Mouse (Mus musculus) gastrocnemius, postnatal 10 days (tissue): ENCODE data around the gene Gdpd4. TPM values are rescaled to one million over a fixed set of nuclear protein-coding genes. Genes with fewer than 3 reads are reported as not detected.

ENCODE experiments used
- DNase-seq: peaks from one replicate; pipeline ENCODE4 v3.0.0; 2021; ENCODE audit warnings: mixed read lengths
- long read RNA-seq, 2 experiments: library from polyadenylated mRNA; stranded (forward); transcript quantifications; one replicate each; pipeline ENCODE4 v2.0.0; 2021
- total RNA-seq, 2 experiments: library from RNA; stranded (reverse); gene quantifications; 2 replicates each; pipeline ENCODE4 v1.2.3; 2021

Gdpd4 gene
- under 1 TPM; 0.11 to 0.12 TPM for total RNA-seq
- long read RNA-seq, experiment 1, result 0 reads
- long read RNA-seq, experiment 2, result 0 reads

DNA sequence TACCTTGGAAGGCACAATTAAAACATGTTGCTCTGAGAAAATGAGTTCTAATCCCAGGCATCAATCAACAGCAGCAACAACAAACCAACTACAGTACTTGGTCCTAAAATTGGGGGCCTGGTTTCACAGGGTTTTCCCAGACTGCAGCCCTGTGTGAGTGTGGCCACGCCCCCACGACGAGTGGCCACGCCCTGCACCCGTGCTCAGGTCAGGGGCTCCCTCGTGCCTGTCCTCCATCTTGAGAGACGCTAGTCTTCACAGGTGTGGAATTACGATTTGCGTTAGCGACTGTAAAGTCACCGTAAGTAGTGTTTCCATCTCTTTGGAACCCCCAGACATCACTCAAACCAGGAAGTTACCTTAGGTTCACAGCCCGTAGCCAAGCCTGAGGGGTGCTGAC lies at the start of gene Gdpd4:
Gene Gdpd4 (plus strand): TSS at position 214 of the 400 bp plus-strand sequence.
- no peak for DNase-seq

DNA sequence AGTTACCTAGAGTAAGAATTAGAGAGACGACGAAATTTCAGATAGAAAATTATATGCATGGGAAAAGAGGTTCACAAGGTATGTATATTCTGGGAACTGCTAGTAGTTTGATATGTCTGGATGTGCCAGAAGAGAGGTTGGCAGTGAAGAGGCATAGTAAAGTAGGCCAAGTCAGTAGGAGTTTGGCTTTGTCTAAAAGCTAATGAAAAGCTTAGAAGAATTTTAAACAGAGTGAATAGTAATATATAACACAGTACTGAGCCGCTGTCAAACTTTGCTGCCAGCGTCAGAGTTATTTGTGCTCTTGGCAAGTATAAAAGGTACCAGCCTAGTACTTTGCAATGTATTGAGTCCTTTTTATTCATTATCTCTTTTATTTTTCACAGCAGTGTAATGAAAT lies 47.4 kb upstream of the Gdpd4 start:
- DNase-seq, result no peak

DNA sequence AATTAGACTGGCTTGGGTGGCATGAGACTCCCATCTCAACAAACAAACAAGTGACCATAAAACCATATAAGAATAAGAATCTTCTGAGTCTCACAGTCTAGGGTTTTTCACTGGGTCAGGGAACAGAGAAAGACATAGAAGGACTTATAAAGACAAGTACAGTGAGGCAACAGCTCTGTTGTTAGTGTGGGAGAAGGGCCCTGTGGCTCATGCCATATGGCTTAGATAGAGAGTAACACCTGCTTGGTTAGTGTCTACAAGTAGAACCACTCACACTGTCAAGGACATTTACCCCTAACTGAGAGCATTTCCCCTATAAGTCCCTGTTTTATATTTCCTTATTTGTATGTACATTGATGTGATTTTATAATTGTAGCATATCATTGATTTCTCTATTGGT lies 46.4 kb upstream of the Gdpd4 start:
- DNase-seq, result no peak

DNA sequence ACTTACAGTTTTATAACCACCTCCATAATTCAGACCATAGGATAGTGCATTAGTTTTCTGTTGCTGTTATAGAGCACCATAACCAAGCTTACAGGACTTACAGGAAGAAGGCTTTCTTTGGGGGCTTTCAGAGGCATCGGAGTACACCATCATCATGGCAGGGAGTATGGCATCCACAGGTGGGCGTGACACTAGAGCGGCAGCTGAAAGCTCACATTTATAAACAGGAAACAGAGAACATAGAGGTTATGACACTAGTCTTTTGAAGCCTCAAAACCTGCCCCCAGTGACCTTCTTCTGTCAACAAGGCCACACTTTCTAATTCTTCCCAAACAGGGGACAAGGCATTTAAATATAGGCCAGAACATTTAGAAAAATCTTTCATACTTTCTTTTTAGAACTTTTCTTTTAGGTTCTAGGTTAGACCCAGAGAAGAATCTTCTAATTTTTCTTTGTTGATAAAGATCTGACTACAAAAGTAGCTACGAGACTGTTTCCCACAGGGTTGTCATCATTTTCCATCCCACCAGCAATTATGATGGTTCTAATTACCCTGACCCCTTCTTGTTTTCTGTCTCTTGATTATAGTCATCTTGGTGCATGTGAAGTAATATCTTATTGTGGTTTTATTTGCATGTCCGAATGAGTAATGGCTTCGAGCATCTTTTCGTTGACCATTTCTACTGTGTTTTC lies 41.8 kb upstream of the Gdpd4 start:
- DNase-seq, result no peak

- DNase-seq, result no peak
Measured at GRCm38 (mm10) chr7:97911646-97912045, 8.1 kb upstream of the Gdpd4 start.

- DNase-seq, result no peak
Measured at GRCm38 (mm10) chr7:97914833-97915516, 4.8 kb upstream of the Gdpd4 start.

DNA sequence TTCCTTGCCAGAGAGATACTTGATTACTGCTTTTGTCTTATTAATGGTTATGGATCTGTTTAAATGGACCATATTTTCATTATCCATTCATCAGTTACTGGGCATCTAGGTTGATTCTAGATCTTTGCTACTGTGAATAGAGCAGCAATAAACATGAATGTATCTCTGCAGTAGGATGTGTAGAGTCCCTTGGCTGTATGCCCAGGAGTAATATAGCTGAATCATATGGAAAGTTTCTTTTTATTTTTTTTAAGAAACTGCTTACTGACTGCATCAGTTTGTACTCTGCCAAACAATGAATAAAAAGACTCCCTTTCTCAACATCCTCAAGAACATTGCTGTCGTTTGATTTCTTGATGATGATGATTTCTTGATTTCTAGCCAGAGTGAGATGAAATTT lies 6.1 kb downstream of the Gdpd4 start:
- no peak for DNase-seq

- no peak for DNase-seq
Measured at GRCm38 (mm10) chr7:97926978-97927377, 7.2 kb downstream of the Gdpd4 start.

DNA sequence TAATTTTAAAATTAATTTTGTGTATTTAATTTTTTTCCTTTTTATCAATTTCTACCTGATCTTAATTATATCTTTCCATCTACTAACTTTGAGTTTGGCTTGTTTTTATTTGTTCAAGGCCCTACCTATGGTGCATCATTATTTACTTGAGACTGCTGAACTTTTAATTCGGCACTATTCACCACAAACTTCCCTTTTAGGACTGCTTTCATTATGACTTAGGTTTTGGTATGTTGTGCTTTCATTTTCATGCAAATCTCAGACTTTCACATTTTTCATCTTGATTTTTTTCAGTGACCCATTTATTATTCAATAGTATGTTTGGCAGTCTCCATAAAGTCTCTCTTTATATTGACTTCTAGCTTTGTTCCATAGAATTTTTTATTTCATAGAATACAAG lies 24.7 kb downstream of the Gdpd4 start:
- DNase-seq, result no peak

- DNase-seq, result no peak
Measured at GRCm38 (mm10) chr7:97972486-97972885, 52.7 kb downstream of the Gdpd4 start.

GRCm38 (mm10) chr7:97977463-97977862 lies 57.7 kb downstream of the Gdpd4 start:
- peak; percentile 29 for DNase-seq

GRCm38 (mm10) chr7:97984108-97984834 lies 64.5 kb downstream of the Gdpd4 start:
- DNase-seq, result peak; percentile 22

GRCm38 (mm10) chr7:98002617-98003016 lies 82.9 kb downstream of the Gdpd4 start:
- DNase-seq, result no peak

GRCm38 (mm10) chr7:98048101-98048824 lies 128.5 kb downstream of the Gdpd4 start:
- DNase-seq, result no peak

- DNase-seq, result peak; percentile 76
Measured at GRCm38 (mm10) chr7:98051980-98052379, 132.2 kb downstream of the Gdpd4 start.

DNA sequence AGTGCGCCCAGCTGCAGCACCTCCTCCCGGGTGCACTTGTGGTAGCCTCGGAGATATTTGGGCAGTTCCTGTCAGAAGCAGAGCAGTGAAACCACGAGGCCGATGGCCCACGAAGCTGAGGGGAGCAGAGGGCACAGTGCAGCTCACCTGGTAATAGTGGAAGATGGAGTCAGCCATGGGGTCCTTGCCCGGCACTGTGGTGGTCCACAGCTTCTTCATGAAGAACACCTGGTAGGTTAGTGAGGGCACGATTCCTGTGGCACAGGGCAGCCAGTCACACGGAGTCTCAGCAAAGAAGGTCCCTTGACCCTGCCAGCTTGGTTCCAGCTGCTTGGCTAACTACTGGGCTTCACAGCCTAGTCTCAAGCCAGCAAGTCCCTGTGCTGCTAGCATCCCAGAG lies 134.7 kb downstream of the Gdpd4 start:
- no peak for DNase-seq

- no peak for DNase-seq
Measured at GRCm38 (mm10) chr7:98054942-98055341, 135.2 kb downstream of the Gdpd4 start.

DNA sequence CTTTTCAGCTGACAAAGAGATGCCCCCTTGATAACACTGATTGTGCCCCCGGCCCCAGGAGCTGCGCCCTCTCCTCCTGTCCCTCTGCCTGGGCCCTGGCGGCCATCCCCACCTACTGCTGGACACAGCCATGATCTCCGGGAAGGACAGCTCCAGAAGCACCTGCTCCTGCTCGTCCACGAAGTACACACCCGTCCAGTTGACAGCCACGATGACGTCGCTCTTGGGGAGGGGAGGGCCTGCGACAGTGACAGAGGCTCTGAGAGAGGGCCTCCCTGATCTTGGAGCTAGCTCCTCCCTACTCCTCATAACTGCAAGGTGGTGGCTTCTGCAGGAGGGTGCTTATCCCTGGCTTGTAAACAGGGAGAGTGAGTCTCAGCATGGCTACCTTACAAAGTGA lies 146.5 kb downstream of the Gdpd4 start:
- DNase-seq, result peak; percentile 30

DNA sequence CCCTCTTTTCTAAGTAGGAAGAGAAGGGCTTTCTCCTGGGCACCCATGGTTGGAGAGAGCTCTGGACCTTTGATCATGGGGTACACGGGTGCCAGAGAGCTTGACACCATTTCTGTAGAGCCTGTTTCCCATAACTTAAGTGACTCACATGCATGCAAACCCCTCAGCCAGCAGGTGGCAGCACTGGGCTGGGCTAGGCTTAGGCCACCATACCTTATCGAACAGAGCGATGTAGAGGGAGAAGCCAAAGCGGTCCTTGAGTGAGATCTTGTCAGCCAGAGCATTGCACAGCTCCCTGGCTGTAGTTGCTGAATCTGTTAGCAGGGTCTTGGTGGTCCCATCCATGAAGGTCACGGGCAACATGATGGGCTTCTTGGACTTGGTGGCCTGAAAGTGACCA lies 151.9 kb downstream of the Gdpd4 start:
- DNase-seq, result peak; percentile 92

DNA sequence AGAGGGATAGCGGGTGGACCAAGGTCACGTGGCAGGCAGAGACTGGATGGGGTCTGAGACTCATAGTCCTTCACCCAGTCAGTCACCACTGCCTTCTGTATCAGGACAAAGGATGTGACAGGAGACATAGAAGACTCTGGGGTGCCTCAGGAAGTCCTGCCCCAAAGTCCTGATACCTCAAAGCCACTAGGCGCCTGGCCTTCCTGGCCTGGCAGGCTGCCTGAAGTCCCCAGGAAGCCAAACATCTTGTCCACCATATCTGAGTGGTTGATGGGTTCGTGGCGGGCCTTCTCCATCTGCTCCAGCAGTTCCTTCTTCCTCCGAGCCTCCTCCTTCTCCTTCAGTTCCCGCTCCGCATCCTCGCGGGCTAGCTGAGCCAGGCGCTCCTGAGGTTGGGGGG lies 157.7 kb downstream of the Gdpd4 start:
- DNase-seq, result no peak

- no peak for DNase-seq
Measured at GRCm38 (mm10) chr7:98082376-98082775, 162.6 kb downstream of the Gdpd4 start.

GRCm38 (mm10) chr7:98084541-98085293 lies 165.0 kb downstream of the Gdpd4 start:
- DNase-seq, result no peak
